In the genomic region with DNA sequence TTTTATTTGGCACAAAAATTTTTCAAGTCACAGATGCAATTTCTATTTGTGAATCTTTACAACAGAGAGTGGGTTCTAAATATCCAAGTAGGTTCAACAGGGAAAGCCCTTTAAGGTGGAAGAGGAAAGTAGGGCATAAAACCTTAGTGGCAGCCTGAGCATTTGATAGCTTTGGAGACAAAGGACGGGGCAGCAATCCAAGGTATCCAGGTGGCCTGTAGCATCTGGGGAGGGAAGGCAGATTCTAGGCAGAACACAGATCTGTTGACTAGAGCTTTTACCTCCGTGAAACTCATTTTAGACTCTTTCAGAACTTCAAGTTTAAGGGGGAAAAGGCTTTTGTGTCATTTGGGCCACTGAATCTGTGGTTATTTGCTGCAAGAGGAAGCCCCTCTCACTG, we compare ENCODE assay signal across 11 mouse cellular contexts.
"Had no signal": no experiment of that assay in that cellular context is flagged by ENCODE, and none has a peak within 500 bp of the region (broad histone marks: within the 10 kb centered on the region; RNA-seq: fewer than 3 reads in every experiment).

No protein-coding gene starts in this region.

- H3K9me3 ChIP-seq: midbrain, embryonic 15.5 days; neural tube, embryonic 13.5 days had no signal

- ATAC-seq: midbrain, embryonic 15.5 days had no signal

- H3K27me3 ChIP-seq: limb, embryonic 13.5 days; midbrain, embryonic 15.5 days; neural tube, embryonic 13.5 days had no signal

- H3K9ac ChIP-seq: limb, embryonic 13.5 days; liver, embryonic 14.5 days; midbrain, embryonic 15.5 days; neural tube, embryonic 13.5 days had no signal

- H3K36me3 ChIP-seq: limb, embryonic 13.5 days; midbrain, embryonic 15.5 days had no signal

- H3K4me2 ChIP-seq: limb, embryonic 13.5 days; midbrain, embryonic 15.5 days; neural tube, embryonic 13.5 days had no signal

- DNase-seq: kidney, adult 8-10 months; kidney, postnatal 25 days; layer of hippocampus, adult 9-11 months; layer of hippocampus, postnatal 36 days; lung, adult 18-20 months; right cerebral cortex, postnatal 14 days; thymus, postnatal 4 days had no signal

- H3K4me3 ChIP-seq: limb, embryonic 13.5 days; midbrain, embryonic 15.5 days; neural tube, embryonic 13.5 days had no signal

- H3K27ac ChIP-seq: limb, embryonic 13.5 days; liver, embryonic 14.5 days; midbrain, embryonic 15.5 days; neural tube, embryonic 13.5 days had no signal

- H3K4me1 ChIP-seq: limb, embryonic 13.5 days; midbrain, embryonic 15.5 days; neural tube, embryonic 13.5 days had no signal
